Mouse (Mus musculus) bone marrow macrophage, adult 2 months (primary cell): ENCODE measurements around the gene Cenpt.
"Not testable (repeated sequence)": the region's sequence is repeated elsewhere in the genome, so short reads cannot be mapped to it uniquely, and the experiment has no call there.

ENCODE experiments used
- CTCF ChIP-seq: IDR thresholded peaks from 2 replicates; pipeline ENCODE4 v1.5.1; 2012; ENCODE audit warnings: low read depth, mild to moderate bottlenecking, low read length, moderate library complexity
- POLR2A ChIP-seq: IDR thresholded peaks from 2 replicates; pipeline ENCODE4 v1.6.1; 2012; ENCODE audit warnings: mild to moderate bottlenecking, low read depth, low read length, borderline replicate concordance

DNA sequence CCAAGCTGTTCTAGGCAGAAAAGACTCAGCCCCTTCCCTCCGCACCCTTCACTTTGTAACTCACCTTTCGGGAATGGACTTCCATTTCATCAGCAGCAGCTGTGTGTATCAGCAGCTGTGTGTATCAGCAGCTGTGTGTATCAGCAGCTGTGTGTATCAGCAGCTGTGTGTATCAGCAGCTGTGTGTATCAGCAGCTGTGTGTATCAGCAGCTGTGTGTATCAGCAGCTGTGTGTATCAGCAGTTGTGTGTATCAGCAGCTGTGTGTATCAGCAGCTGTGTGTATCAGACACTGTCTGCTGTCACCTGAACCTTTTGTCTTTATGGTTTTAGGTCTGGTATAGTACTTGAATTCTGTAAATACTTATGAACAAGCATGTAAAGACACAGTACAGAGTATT lies 19.3 kb downstream of the Cenpt start:
- not testable (repeated sequence) for TF ChIP-seq CTCF, POLR2A
